Mouse (Mus musculus): ENCODE results near the gene Rap1gap2.
A peak's percentile ranks its signal among the peaks of the same experiment; 100 is the strongest.

DNA sequence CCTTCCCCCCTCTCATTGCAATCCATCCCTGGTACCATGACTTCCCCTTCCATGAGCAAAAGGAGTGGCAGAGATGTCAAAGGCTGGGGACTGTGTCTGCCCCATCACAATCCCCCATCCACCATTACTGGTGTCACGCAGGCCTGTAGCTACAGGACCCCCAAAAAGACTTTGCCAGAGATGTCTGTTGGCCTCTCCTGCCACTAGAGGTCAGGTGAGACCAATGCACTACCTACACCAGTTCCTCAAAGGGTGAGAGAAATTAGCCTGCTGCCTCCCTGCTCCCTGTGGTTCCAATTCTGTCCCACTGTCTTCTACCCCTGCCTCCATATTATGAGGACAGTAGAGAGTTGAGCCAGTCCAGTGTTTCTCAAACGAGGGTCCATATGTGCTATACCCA lies 208.6 kb downstream of the Rap1gap2 start:
- no peak for TF ChIP-seq POLR2A (IDR thresholded peaks at IDR 0.05; ENCODE audit: borderline replicate concordance, insufficient read depth, low read length)
- TF ChIP-seq CTCF (IDR thresholded peaks at IDR 0.05; ENCODE audit: borderline replicate concordance, insufficient read depth, low read depth, low read length) = peak; percentile 51; the same call in 1 of the 2 replicates

Measured in cerebellum, adult 2 months (tissue).